8 mouse cellular contexts compared by ENCODE assay signal in genomic region chr5:4191671-4192480, GRCm38 (mm10). TPM values are rescaled to one million over a fixed set of nuclear protein-coding genes. Genes with fewer than 3 reads are reported as not detected.
A peak's percentile ranks its signal among the peaks of the same experiment; 100 is the strongest.
DNase-seq lines count a peak whose midpoint lies in the region; ATAC-seq and TF ChIP-seq lines count a peak whose summit lies in the region.
"Not testable (repeated sequence)": the region's sequence is repeated elsewhere in the genome, so short reads cannot be mapped to it uniquely, and the experiment has no call there.

Mterf1b (plus strand) TSS chr5:4192367.

- in situ Hi-C loops in ES-E14 (cut with MboI; ENCODE audit: low sequenced_read_pairs in 2 of 2, unreplicated experiment in 2 of 2): not testable (repeated sequence)

- H3K27me3 ChIP-seq in forebrain, embryonic 10.5 days (ENCODE audit: poor library complexity, severe bottlenecking); heart, embryonic 16.5 days (ENCODE audit: control insufficient read depth, insufficient read depth, low read length); kidney, adult 2 months (replicated peaks; ENCODE audit: control insufficient read depth, insufficient read depth, low read length); liver, embryonic 16.5 days (ENCODE audit: control insufficient read depth, insufficient read depth, low read depth, low read length); midbrain, postnatal 0 days (ENCODE audit: insufficient read depth, low read length); stomach, embryonic 16.5 days (ENCODE audit: control insufficient read depth, insufficient read depth, low read length): not testable (repeated sequence)

- H3K4me3 ChIP-seq in ES-E14 (ENCODE audit: insufficient read depth in 1 of 2, low read depth in 1 of 2, low read length in 2 of 2, poor library complexity in 1 of 2, severe bottlenecking in 1 of 2): peak within 1 kb of the TSS; percentile 67 to 86
- H3K4me3 ChIP-seq in forebrain, embryonic 10.5 days: peak within 1 kb of the TSS; percentile 59
- peak within 1 kb of the TSS; percentile 57 for H3K4me3 ChIP-seq in heart, embryonic 16.5 days (ENCODE audit: low read length)
- peak within 1 kb of the TSS; percentile 39 for H3K4me3 ChIP-seq in kidney, adult 2 months (ENCODE audit: insufficient read depth, low read depth, low read length)
- peak within 1 kb of the TSS; percentile 59 for H3K4me3 ChIP-seq in liver, embryonic 16.5 days (ENCODE audit: low read depth, low read length)
- H3K4me3 ChIP-seq in midbrain, postnatal 0 days (ENCODE audit: low read depth, low read length): peak within 1 kb of the TSS; percentile 28
- H3K4me3 ChIP-seq in stomach, embryonic 16.5 days (replicated peaks; ENCODE audit: low read length): peak within 1 kb of the TSS; percentile 47

- not testable (repeated sequence) for H3K9me3 ChIP-seq in ES-E14 (ENCODE audit: control insufficient read depth, insufficient read depth, low read depth, low read length); forebrain, embryonic 10.5 days; heart, embryonic 16.5 days (replicated peaks; ENCODE audit: control insufficient read depth, low read length); liver, embryonic 16.5 days (replicated peaks; ENCODE audit: control insufficient read depth, low read length); midbrain, postnatal 0 days (ENCODE audit: low read length); stomach, embryonic 16.5 days (replicated peaks; ENCODE audit: control insufficient read depth, low read length)

- not testable (repeated sequence) for H3K27ac ChIP-seq in ES-E14 (ENCODE audit: insufficient read depth, low read depth, low read length, poor library complexity, severe bottlenecking); forebrain, embryonic 10.5 days; heart, embryonic 16.5 days (ENCODE audit: low read length); kidney, adult 2 months (ENCODE audit: insufficient read depth, low read depth, low read length); liver, embryonic 16.5 days (ENCODE audit: low read length); midbrain, postnatal 0 days (ENCODE audit: low read depth, low read length); stomach, embryonic 16.5 days (ENCODE audit: low read length)

- peak within 1 kb of the TSS; percentile 86 for H3K4me2 ChIP-seq in heart, embryonic 16.5 days (ENCODE audit: low read depth, low read length)
- H3K4me2 ChIP-seq in liver, embryonic 16.5 days (ENCODE audit: low read depth, low read length): peak within 1 kb of the TSS; percentile 91
- peak within 1 kb of the TSS; percentile 50 for H3K4me2 ChIP-seq in midbrain, postnatal 0 days (ENCODE audit: low read depth, low read length, poor library complexity, severe bottlenecking)
- peak within 1 kb of the TSS; percentile 85 for H3K4me2 ChIP-seq in stomach, embryonic 16.5 days (ENCODE audit: low read depth, low read length)

- not testable (repeated sequence) for TF ChIP-seq CTCF in kidney, adult 2 months (conservative IDR thresholded peaks at IDR 0.05; ENCODE audit: insufficient read depth, insufficient read length, low read depth, low read length)
- peak; percentile 42 for TF ChIP-seq CTCF in midbrain, postnatal 0 days (IDR thresholded peaks at IDR 0.05)

- not testable (repeated sequence) for TF ChIP-seq POLR2A in kidney, adult 2 months (IDR thresholded peaks at IDR 0.05; ENCODE audit: low read depth, low read length)

- DNase-seq in ES-E14 (ENCODE audit: low read depth, low spot score); forebrain, embryonic 10.5 days (ENCODE audit: extremely low spot score, low spot score); kidney, adult 2 months; midbrain, postnatal 0 days (ENCODE audit: low spot score): not testable (repeated sequence)
- peak; percentile 15 for DNase-seq in cerebellum, adult 8-10 months

- not testable (repeated sequence) for H3K4me1 ChIP-seq in ES-E14 (ENCODE audit: control insufficient read depth in 2 of 2, insufficient read depth in 2 of 2, low read length in 2 of 2, poor library complexity in 1 of 2); heart, embryonic 16.5 days (ENCODE audit: control insufficient read depth, insufficient read depth, low read length); kidney, adult 2 months (ENCODE audit: control insufficient read depth, insufficient read depth, low read length); liver, embryonic 16.5 days (ENCODE audit: control insufficient read depth, low read depth, low read length); midbrain, postnatal 0 days (ENCODE audit: insufficient read depth, low read length); stomach, embryonic 16.5 days (ENCODE audit: control insufficient read depth, insufficient read depth, low read length)
- H3K4me1 ChIP-seq in forebrain, embryonic 10.5 days: peaks cover 14% of the 10 kb centered on the region

- peak; percentile 98 for ATAC-seq in heart, embryonic 16.5 days (replicated peaks; ENCODE audit: extremely low read depth, insufficient read depth, low FRiP score)
- ATAC-seq in liver, embryonic 16.5 days (ENCODE audit: low read depth): peak; percentile 100
- peak; percentile 99 for ATAC-seq in midbrain, postnatal 0 days (ENCODE audit: low FRiP score)
- peak; percentile 97 for ATAC-seq in stomach, embryonic 16.5 days (ENCODE audit: insufficient read depth, low FRiP score)

- H3K36me3 ChIP-seq in ES-E14 (ENCODE audit: control insufficient read depth, insufficient read depth, low read length, poor library complexity, severe bottlenecking); forebrain, embryonic 10.5 days (replicated peaks); heart, embryonic 16.5 days (ENCODE audit: control insufficient read depth, insufficient read depth); kidney, adult 2 months (ENCODE audit: control insufficient read depth, insufficient read depth, low read length); liver, embryonic 16.5 days (ENCODE audit: control insufficient read depth, insufficient read depth); midbrain, postnatal 0 days (ENCODE audit: insufficient read depth, low read length); stomach, embryonic 16.5 days (ENCODE audit: control insufficient read depth, insufficient read depth, low read length): not testable (repeated sequence)

- H3K9ac ChIP-seq in ES-E14 (ENCODE audit: insufficient read depth, low read depth, low read length, poor library complexity, severe bottlenecking): peak within 1 kb of the TSS; percentile 67; the same call in 1 of the 2 replicates
- H3K9ac ChIP-seq in heart, embryonic 16.5 days (ENCODE audit: low read length): peak within 1 kb of the TSS; percentile 68
- peak within 1 kb of the TSS; percentile 40 for H3K9ac ChIP-seq in liver, embryonic 16.5 days (ENCODE audit: low read depth, low read length)
- H3K9ac ChIP-seq in midbrain, postnatal 0 days (replicated peaks; ENCODE audit: low read length, poor library complexity, severe bottlenecking): not testable (repeated sequence)
- H3K9ac ChIP-seq in stomach, embryonic 16.5 days (ENCODE audit: low read length): peak within 1 kb of the TSS; percentile 66

- WGBS in forebrain, embryonic 10.5 days: 53% methylated on average over 13 of the region's 37 CpGs
- WGBS in heart, embryonic 16.5 days: 64% methylated on average over 11 of the region's 37 CpGs
- WGBS in kidney, adult 2 months: 57% methylated on average over 12 of the region's 37 CpGs
- 84% methylated on average over 8 of the region's 37 CpGs for whole genome bisulfite sequencing in liver, embryonic 16.5 days (ENCODE audit: insufficient replicate concordance)
- WGBS in midbrain, postnatal 0 days: 62% methylated on average over 11 of the region's 37 CpGs
- WGBS in stomach, embryonic 16.5 days: 63% methylated on average over 11 of the region's 37 CpGs

RNA-seq across cellular contexts. Expression of gene Mterf1b, which starts in this region (rescaled TPM):
- 2.5 and 4.1 TPM in 2 replicates for total RNA-seq in ES-E14 (2012; rRNA removed)
- polyA plus RNA-seq in forebrain, embryonic 10.5 days (2016; fragmentation: Nextera tagmentation; extraction: Ambion mirVana): 3.1 and 3.3 TPM in 2 replicates
- polyA plus RNA-seq in heart, embryonic 16.5 days (2015; fragmentation: Nextera tagmentation; extraction: Ambion mirVana): 2.6 and 3.2 TPM in 2 replicates
- 0.27 and 0.53 TPM in 2 replicates for polyA plus RNA-seq in kidney, adult 2 months (2012; rRNA removed)
- 1.2 and 1.6 TPM in 2 replicates for polyA plus RNA-seq in liver, embryonic 16.5 days (2015; fragmentation: Nextera tagmentation; extraction: Ambion mirVana)
- 0.99 and 1.2 TPM in 2 replicates for total RNA-seq in midbrain, postnatal 0 days (2014; rRNA removed)
- 0.89 and 1.3 TPM in 2 replicates for polyA plus RNA-seq in midbrain, postnatal 0 days (2015; fragmentation: Nextera tagmentation; extraction: Ambion mirVana)
- 2.8 and 3.2 TPM in 2 replicates for polyA plus RNA-seq in stomach, embryonic 16.5 days (2015; fragmentation: Nextera tagmentation; extraction: Ambion mirVana)
